Mouse (Mus musculus) midbrain, embryonic 11.5 days (tissue): Measurements from ENCODE around the gene Pate4. TPM values are rescaled to one million over a fixed set of nuclear protein-coding genes. Genes with fewer than 3 reads are reported as not detected.
A peak's percentile ranks its signal among the peaks of the same experiment; 100 is the strongest.

Experiments used
- ATAC-seq: fragments of 200-750 bp; cut with Nextera tagmentation; 2 replicates; pipeline ENCODE4 v1.8.0; 2017; ENCODE audit warnings: moderate TSS enrichment, moderate library complexity; ENCODE audit not compliant: low FRiP score
- DNase-seq: peaks from one replicate; pipeline ENCODE4 v3.0.0; 2015; ENCODE audit warnings: low spot score; ENCODE audit errors: missing footprints
- H3K27ac ChIP-seq: fragments of 300-500 bp; sonication (generic); 2 replicates; pipeline ENCODE4 v1.5.1; 2014; ENCODE audit warnings: low read depth, low read length
- H3K27me3 ChIP-seq: fragments of 300-500 bp; sonication (generic); 2 replicates; pipeline ENCODE4 v1.6.1; 2014; ENCODE audit warnings: mild to moderate bottlenecking, low read length, moderate library complexity, mixed read lengths; ENCODE audit not compliant: control insufficient read depth, insufficient read depth
- H3K36me3 ChIP-seq: fragments of 300-500 bp; sonication (generic); 2 replicates; pipeline ENCODE4 v1.6.1; 2014; ENCODE audit warnings: mild to moderate bottlenecking, low read length, moderate library complexity, mixed read lengths; ENCODE audit not compliant: control insufficient read depth, insufficient read depth
- H3K4me1 ChIP-seq: fragments of 300-500 bp; sonication (generic); 2 replicates; pipeline ENCODE4 v1.6.1; 2014; ENCODE audit warnings: low read length; ENCODE audit not compliant: control insufficient read depth, insufficient read depth
- H3K4me2 ChIP-seq: fragments of 300-500 bp; sonication (generic); 2 replicates; pipeline ENCODE4 v1.6.1; 2014; ENCODE audit warnings: mild to moderate bottlenecking, moderate library complexity
- H3K4me3 ChIP-seq: fragments of 300-500 bp; sonication (generic); 2 replicates; pipeline ENCODE4 v1.5.1; 2014; ENCODE audit warnings: low read depth, low read length
- H3K9ac ChIP-seq: fragments of 300-500 bp; sonication (generic); 2 replicates; pipeline ENCODE4 v1.6.1; 2014; ENCODE audit warnings: low read length
- H3K9me3 ChIP-seq: fragments of 300-500 bp; sonication (generic); 2 replicates; pipeline ENCODE4 v1.6.1; 2016; ENCODE audit warnings: low read length; ENCODE audit not compliant: control insufficient read depth
- WGBS: fragments of 180-500 bp; shearing (Covaris S2); extraction: QIAGEN DNeasy Blood & Tissue Kit; methylation state at CpG from one replicate; pipeline ENCODE4 v1.1.7; 2014; 5-methylcytosine and 5-hydroxymethylcytosine counted together
- polyA plus RNA-seq: library from polyadenylated mRNA; unstranded; fragments of >200 nt; fragmentation: Nextera tagmentation; extraction: Ambion mirVana; gene quantifications from 2 replicates; pipeline ENCODE4 v1.2.1, GENCODE M21; 2014

The Pate4 gene
- polyA plus RNA-seq, 1 experiment from 2014 or later, result not detected

DNA sequence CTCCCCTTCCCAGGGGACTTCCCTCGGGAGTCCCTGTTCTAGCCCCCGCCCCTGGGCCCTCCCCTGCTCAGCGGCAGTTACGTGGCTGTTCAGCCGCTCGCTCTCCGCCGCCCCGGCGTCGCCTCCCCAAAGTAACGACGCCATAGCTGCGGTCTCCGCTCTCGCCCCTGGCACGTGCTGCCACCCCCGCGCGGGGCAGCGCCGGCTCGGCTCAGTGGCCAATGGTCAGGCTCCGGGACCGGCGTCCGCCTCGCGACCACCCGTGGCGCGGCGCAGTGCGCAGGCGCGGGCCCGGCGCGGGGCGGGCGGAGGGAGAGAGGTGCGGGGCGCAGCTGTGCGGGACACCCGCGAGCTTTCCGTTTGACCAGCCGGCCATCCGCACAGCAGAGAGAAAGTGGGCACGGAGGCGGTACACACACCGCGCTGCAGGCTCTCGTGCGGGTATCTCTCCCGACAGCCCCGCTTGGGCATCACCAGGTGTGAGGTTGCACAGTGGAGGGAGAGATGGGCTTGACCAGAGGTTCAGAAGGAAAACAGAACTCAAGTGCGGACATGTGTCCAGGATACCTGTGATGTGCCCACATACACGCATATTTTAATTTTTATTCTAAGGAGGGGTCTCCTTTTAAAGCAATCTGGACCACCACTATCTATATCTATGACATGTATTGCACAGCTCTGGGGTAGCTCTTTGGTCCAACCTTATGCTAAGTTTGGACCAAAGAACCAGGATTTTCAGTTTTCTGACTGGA, 53.3 kb downstream of the Pate4 start, which contains the start of the genes Ddx25 and Pus3:
Ddx25 (minus strand) TSS at position 272 of the 752 bp plus-strand sequence.
Pus3 (plus strand) TSS at position 339 of the 752 bp plus-strand sequence.
- H3K4me1 ChIP-seq, result peaks cover 7% of the 10 kb centered on the region; the same call in 1 of the 2 replicates
- peak within 1 kb of the TSS; percentile 68 for H3K4me3 ChIP-seq
- H3K27ac ChIP-seq, result no peak within 1 kb of the TSS
- WGBS, result under 1% methylated on average over 59 of the region's 59 CpGs
- H3K36me3 ChIP-seq, result peaks cover 8% of the 10 kb centered on the region; the same call in 1 of the 2 replicates
- peak within 1 kb of the TSS; percentile 89 for H3K4me2 ChIP-seq
- peak within 1 kb of the TSS; percentile 75 for H3K9ac ChIP-seq
- DNase-seq, result peak; percentile 99
- H3K9me3 ChIP-seq, result no peaks in the 10 kb centered on the region
- H3K27me3 ChIP-seq, result peaks cover 6% of the 10 kb centered on the region; the same call in 1 of the 2 replicates
- peak; percentile 89 for ATAC-seq

Other genes starting within 250 kb of the Pate4 start
- gene Cdon, start 190.8 kb downstream of the Pate4 start, polyA plus RNA-seq, result 8.8 and 10.1 TPM in 2 replicates
- not detected in 2 replicates for gene Gm1113, start 93.7 kb downstream of the Pate4 start, polyA plus RNA-seq
- gene Ddx25, start 53.4 kb downstream of the Pate4 start, polyA plus RNA-seq, result 9.5 and 9.8 TPM in 2 replicates
- 23.8 and 24.8 TPM in 2 replicates for gene Pus3, start 53.3 kb downstream of the Pate4 start, polyA plus RNA-seq
- gene Pate2, start 41.7 kb downstream of the Pate4 start, polyA plus RNA-seq, result 0.96 and 1.8 TPM in 2 replicates
- 32.6 and 34.7 TPM in 2 replicates for gene Hyls1, start 41.5 kb downstream of the Pate4 start, polyA plus RNA-seq
- gene Pate3, start 36.3 kb upstream of the Pate4 start, polyA plus RNA-seq, result not detected in 2 replicates
- gene Pate1, start 75.4 kb upstream of the Pate4 start, polyA plus RNA-seq, result not detected in 2 replicates
- not detected in 2 replicates for gene Gm17677, start 129.1 kb upstream of the Pate4 start, polyA plus RNA-seq
- gene Gm17727, start 166.2 kb upstream of the Pate4 start, polyA plus RNA-seq, result not detected in 2 replicates
- not detected in 2 replicates for gene Gm27235, start 178.2 kb upstream of the Pate4 start, polyA plus RNA-seq
- gene D730048I06Rik, start 178.2 kb upstream of the Pate4 start, polyA plus RNA-seq, result not detected in 2 replicates
- not detected in 2 replicates for gene 9230110F15Rik, start 232.2 kb upstream of the Pate4 start, polyA plus RNA-seq